Mouse (Mus musculus) heart, adult 10 weeks (tissue): ENCODE data around the gene Prdx6. TPM values are rescaled to one million over a fixed set of nuclear protein-coding genes. Genes with fewer than 3 reads are reported as not detected.

Source experiments
- polyA plus RNA-seq: library from polyadenylated mRNA; stranded (reverse); fragments of 350-450 nt; fragmentation: Illumina TruSeq; extraction: RNeasy Lipid Tissue Mini Kit (QIAGEN cat#74804); gene quantifications from one replicate; pipeline ENCODE4 v1.2.3, GENCODE M21; 2014; ENCODE audit warnings: low read depth, low replicate concordance

The Prdx6 gene
- 275 TPM for polyA plus RNA-seq

GRCm38 (mm10) chr1:161250604-161251416 lies at the start of gene Prdx6:
Gene Prdx6, minus strand, starts transcription at chr1:161251219.

Other genes with a start within 250 kb of the Prdx6 start
- gene Zbtb37, start 216.4 kb downstream of the Prdx6 start, polyA plus RNA-seq, result 4.4 TPM
- gene Dars2, start 180.6 kb downstream of the Prdx6 start, polyA plus RNA-seq, result 20.3 TPM
- 1.5 TPM for gene Cenpl, start 180.5 kb downstream of the Prdx6 start, polyA plus RNA-seq
- 11.6 TPM for gene Klhl20, start 119.7 kb downstream of the Prdx6 start, polyA plus RNA-seq
- gene Ankrd45, start 108.5 kb downstream of the Prdx6 start, polyA plus RNA-seq, result 1.8 TPM
- gene Tex50, start 91.9 kb downstream of the Prdx6 start, polyA plus RNA-seq, result not detected
- gene Tnfsf4, start 144.2 kb upstream of the Prdx6 start, polyA plus RNA-seq, result not detected
- 0.37 TPM for gene Tnfsf18, start 243.4 kb upstream of the Prdx6 start, polyA plus RNA-seq